Mouse (Mus musculus): ENCODE data around the gene Slc24a2. TPM values are rescaled to one million over a fixed set of nuclear protein-coding genes. Genes with fewer than 3 reads are reported as not detected.

Gene Slc24a2
- polyA plus RNA-seq, 2 experiments from 2014 or later: 0.19 TPM; not detected in 1

DNA sequence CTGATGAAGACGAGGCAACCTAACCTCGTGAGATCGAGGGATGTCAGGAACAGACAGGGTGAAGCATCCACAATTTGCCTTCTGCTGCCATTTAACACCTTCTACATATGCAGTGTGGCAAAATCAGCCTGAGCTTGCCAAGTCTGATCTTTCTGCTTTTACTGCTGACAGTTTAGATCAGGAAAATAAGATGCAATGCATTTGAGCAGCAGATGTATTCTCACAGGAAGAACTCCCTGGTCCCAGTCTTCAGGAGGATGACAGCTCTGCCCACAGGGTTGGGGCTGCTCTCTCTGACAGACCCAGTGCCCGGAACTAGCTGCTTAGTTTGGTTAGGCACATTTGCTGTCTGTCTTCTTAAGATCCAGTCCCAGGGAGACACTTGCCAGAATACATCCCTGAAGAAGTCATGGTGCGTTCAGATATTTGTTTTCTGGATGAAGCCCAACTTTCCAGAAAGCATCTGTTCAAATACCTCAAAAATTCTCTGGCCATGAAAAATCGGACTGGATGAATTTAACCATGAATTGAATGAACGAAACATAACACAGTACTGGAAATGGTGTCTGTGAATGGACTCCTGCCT is 188.8 kb downstream of the Slc24a2 start:
- no peak for ATAC-seq

DNA sequence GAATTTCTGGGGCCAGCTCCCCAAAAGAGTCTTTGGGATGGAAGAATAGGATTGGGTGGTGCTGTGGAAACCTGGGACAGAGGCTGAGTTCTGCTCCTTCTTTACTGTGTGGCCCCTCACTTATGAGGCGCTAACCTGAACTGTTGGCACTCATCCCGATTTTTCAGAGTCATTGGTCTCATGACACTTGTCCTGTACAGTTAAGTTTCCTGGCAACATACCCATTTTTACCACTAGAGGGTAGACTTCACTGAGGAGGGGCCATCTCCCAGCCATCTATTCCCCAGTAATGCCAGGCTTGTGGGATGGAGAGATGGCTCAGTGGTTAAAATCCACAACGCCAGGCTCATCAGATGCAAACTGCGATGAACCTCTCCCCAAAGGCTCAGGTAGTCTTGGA is 192.7 kb downstream of the Slc24a2 start:
- ATAC-seq: no peak

DNA sequence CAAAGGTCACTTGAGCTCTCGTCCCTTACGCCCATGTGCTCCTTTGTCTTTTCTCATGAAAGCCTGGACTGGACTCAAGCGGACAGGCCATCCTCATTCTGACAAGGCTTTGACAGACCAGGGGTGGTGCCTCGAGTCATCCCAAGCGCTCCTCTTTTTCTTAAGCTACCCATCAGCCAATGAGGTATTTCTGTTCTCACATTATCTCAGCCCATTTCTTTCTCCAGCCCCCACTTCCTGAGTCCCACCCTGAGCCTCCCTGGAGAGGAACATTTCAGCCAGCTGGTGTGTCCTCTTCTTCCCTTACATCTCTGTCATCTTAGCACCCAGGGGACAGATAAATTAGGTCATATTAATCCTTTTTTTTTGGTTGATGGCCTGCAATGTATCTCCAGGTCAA is 193.8 kb downstream of the Slc24a2 start:
- ATAC-seq: no peak

DNA sequence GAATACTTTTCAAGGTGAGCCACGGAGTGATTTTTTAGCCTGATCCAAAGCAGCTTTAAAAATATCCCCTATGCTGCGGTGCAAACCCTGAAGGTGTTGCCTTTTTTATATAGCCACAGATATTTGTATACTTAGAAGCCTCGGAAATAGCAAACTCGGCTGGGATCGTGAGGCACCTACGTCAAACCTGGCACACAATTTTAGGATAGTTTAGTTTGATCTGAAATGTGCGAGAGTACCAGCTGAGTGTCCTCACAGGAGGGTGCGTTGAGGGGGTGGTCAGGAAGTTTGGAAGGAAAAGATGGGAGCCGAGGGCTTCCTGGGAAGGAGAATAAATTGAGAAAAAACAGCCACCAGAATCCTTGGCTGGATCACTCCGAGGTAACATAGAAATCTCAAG is 194.6 kb downstream of the Slc24a2 start:
- ATAC-seq: no peak

DNA sequence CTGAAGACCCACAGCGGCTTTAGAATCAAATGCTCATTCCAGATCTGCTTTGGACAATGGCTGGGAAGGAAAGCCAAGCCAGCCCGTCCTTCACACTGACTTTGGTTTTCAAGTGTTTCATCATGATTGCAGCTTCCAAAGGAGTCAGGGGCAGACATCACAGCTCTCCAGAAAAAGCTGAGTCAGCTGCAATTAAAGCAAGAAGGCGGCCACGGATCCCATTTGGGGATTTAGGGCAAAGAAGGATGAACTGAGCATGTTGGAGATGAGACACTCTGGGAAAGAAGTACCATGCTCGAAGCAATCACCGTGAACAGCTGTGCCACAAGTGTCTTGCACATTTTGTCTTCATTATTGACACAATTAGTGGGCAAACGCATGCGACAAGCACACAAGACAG is 197.6 kb downstream of the Slc24a2 start:
- no peak for ATAC-seq

DNA sequence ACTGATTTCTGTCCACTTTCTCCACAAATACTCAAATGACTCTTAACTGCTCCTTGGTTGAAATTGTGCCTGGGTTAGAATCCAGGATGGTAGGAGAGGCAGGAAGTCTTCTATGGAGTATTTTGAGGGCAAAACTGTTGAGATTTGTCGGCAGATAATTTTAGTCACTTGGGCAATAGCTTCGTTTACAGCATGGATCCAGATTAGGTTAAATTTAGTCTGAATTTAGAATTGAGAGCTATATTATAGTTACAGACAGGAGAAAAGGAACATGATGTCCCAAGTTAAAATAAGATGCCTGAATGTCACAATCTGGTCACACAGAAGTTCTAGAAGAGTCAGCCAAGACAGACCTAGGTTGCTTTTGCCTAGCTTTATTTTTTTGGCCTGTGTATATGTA is 199.2 kb downstream of the Slc24a2 start:
- no peak for ATAC-seq

DNA sequence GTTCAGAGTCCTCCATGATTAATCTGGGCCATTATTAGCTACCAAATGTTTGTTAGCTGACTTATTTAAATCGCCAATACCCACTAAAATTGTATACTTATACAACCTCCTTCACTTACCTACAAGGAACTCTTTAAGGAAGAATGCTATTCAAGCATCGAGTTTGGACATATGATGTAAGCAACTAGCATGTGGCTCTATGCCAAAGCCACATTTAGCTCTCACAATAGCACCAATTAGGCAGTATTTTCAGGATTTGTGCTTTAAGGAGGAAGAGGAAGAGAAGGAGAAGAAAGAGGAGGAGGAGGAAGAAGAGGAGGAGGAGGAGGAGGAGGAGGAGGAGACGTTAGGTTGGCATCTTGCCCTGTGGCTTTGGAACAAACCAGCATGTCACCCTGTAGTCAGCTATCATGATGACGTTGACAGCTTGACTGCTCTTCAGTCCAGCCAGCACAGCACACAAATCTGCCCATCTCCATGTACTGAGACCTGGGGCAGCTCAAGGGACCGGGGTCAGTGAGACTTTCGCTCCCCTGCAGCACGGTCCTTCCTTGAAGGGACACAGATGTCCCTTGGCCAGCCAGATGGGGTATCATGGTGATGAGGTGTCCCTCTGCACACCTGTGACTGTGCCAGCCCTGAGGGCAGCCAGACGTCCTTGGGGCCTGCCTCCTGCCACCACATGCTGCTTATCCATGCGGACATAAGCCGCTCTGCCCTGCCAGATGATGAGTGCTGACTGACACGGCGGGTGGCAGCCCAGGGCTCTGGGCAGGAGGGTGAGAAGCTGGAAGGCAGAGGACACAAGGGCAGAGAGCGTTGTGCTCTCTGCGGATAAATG is 203.7 kb downstream of the Slc24a2 start:
- ATAC-seq: no peak

DNA sequence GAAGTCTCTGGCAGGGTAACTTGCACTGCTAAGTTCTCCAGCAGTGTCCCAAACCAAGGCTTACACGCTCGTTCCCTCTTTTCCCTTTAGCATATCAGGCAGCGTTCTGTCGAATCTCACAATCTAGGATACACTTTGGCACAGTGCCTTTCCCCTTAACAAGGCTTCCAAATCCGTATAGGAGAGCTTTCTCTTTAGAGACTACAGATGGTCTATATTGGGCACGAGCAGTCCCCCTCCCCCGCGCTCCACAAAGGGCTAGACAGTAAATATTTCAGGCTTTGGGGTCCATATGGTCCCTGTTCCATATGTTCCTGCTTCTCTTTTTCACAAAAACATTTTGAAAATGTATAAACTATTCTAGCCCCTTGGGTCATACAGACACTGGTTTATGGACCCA is 205.7 kb downstream of the Slc24a2 start:
- no peak for ATAC-seq

DNA sequence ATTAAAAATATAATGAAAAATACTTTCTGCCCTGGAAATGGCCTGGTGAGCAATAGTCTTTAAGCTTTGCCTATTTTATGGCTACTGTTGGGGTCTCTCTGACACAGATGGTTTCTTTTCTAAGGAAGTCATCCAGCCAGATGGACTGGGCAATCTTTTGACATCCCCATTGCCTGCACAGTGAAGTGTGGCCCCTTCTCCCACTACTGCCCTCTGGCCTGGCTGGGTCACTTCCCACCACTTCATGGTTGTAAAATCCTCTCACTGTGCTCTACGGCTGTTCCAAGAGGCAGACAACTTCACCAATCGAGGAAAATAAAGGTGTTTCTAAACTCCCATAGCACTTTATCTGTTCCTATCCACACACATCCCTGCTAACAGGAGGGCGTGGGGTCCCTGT is 208.7 kb downstream of the Slc24a2 start:
- no peak for ATAC-seq

DNA sequence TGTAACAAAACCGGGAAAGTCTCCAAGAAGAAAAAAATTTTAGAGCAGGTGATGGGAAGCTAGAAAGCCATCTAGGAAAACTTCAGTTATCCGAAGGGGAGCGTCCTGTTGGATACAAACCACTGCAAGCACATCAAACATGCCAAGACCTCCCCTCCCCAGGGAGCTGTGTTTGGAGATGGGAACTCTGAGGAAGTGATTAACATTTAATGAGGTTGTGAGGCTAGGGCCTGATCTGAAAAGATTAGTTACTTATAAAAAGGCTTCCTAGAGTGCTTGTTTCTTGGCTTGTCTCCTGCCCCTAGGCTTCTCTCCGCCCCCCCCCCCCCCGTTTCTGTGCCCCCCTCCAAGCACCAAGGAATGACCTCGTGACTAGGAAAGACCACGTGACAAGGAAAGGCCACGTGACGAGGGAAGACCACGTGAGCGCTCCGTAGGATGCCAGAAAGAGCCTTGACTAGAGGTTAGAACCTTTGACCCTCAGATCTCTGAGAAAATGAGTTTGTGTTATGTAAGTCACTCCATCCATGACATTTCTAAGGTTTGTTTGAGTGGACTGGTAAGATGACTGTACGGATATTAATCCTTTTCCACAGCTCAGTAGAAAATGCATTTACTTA is 210.7 kb downstream of the Slc24a2 start:
- no peak for ATAC-seq

DNA sequence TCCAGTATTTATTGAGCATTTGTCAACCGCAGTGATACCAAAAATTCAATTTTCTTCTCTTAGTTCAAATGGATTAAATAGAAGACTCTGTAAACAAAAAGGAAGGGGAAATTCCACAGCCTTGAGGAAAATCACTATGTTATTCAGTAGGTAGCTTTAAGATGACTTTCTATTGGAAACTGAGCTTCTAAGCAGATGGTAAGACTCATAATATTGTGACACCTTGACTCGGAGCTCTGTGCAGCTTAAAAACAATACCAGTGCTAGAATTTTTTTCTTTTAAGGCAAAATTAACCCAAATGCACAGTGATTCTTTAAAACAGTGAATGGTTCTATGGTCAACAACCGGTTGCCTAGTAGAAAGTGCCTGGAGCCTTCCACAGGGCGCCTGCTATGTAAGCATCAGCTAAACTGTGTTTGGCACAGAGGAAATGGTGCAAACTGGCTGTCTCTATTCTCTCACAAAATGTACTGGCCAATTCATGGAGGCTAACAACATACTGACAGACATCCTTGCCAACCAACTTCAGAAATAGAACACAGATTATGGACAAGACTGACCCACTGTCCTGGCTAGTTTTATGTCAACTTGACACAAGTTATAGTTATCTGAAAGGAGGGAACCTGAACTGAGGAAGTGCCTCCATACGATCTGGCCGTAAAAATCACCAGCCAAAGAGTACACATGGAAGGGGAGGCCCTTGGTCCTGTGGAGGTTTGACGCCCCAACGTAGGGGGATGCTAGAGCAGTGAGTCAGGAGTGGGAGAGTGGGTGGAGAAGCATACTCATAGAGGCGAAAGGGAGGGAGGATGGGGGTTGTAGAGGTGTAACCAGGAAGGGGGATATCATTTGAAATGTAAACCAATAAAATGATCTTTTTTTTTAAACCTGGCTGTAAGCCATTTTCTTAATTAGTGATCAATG is 211.9 kb downstream of the Slc24a2 start:
- ATAC-seq: no peak

DNA sequence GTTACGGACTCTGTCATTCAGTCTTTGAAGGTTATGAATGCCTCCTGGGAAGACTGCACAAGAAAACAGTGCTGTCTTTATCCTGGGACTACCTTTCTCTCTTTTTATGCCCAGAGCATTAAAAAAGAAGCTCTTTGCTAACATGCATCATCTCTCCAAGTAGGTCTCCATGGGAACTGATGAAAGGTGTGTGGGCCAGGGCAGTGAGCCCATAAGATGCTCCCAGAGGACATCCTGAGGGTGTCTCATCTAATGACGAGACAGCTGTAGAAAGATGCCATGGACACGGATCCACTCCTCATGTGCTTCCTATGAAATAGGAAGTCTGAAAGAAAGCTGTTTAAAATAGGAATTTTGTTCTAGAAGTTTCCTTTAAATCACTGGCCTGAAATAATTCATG is 212.8 kb downstream of the Slc24a2 start:
- ATAC-seq: no peak

DNA sequence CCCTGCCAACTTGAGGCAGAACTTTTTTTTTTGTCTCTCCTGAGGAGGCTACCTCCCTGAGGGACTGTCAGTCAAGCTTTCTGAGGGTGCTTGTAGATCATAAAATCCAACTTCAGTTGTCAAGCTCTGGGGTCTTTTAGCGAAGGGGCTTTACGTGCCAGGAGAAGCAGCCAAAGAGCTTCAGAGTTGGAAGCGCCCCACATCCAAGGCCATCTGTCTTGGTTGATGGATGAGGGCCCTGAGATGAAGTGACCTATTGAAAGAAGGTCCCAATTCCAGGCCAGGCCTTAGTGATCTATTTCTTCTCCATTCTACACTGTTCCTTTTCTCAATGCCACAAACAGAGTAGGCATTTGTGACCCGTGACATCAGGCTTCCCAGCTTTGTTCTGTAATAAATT is 214.5 kb downstream of the Slc24a2 start:
- ATAC-seq: no peak

DNA sequence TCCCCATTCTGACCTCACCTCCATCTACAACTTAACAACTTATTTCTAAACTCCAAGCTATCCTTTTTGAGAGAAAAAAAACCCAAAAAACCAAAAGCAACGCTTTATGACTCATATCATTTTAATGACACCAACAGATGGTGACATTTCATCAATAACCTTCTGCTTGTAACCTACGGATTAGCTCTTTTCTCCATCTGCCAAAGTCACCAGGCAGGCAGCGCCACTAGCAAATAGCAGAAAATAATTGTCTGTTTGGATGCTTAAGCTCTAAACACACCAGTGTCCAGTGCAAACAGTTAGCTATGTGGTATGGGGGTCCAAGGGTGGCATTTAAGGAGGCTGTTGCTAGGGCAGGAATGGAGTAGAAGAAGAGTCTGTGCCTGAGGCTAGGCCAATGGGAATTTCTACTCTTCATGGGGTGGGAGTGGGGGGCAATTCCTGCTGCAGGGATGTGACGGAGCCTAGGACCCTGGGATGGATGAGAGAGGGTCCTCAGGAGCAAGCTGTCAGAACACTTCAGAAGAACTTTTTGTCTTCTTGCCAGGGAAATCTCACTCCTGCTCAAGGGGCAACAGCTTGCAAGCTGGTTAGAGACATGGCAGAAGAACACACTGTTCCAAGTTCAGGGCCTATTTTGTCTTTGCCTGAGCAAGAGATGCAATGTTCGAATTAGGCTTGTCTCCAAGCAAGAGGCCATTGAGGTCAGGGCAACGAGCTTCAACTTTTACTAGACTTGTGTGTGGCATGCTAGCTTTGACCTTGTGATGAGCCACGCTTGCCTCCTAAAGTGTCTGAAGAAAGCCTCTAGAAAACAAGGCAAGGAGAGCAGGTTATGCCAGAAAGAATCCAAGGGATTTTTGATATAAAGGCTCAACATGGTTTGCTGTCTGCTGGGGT is 216.3 kb downstream of the Slc24a2 start:
- ATAC-seq: no peak

DNA sequence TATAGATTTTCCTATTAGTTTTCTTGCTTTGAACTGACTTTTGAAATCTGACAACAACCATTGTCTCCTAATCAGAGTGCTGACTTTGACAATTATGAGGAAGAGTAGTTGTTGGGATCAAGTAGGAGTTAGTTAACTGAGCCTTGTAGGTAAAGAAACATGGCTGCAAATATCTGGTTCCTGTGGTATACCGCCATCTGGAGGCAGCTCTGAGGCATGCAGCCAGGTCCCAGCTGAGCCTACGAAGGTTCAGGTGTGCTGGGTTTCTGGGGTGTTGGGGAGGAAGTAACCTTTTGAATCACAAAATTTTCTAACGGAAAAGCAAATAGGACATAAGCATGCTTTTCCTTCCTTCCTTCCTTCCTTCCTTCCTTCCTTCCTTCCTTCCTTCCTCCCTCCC is 237.8 kb downstream of the Slc24a2 start:
- no peak for ATAC-seq

DNA sequence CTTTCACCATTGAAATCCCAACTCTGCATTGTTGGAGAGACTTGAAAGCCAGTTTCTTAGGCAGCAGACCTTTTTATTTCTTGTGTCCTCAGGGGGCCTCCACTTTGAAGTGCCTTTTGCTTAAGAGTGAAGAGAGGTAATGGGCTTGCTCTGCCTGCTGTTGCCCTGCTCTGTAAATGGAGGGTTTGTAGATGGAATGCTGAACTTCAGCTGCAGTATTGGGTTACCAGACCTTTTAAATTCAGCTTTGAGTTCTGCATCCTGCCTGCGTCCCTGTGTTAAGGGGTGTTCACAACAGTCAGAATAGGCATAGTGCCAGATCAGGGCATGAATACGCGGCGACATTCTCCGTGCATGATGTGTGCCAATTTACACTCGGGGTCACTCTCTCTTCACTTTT is 241.0 kb downstream of the Slc24a2 start:
- no peak for ATAC-seq

DNA sequence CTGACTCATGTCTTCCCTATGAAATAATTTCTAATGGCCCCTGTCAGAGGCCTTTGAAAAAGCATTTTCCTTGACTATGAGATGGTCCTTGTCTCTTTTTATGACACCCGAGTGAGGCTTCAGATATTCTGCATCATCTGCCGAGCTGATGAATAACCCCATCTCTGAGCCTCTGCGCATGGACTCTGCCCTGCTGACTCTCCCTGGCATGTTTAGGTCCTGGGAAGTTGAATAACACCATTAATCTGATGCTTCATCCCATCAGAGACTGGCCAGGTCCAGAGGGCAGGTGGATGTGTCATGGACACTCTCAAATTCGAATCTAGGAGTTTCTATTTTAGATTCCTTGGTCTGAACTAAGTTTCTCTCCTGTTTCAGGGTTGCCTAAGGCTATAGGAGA is 242.4 kb downstream of the Slc24a2 start:
- ATAC-seq: no peak

DNA sequence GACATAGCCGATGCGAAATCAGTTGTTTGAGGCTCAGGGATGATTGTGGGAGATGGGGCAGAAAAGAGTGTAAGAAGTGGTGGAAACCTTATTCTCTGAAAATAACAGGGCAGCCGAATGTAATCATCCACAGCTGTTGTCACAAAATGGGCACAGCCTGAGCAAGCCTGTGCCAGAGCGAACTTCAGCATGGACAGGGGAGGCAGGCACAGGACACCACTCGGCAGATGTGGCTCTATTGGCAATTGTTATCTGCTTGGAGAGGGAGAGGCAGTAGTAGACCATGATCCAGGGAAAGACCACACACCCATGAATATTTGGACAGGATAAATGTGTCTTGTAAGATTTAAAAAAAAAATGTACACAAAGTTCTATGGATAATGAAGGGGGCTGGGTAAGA is 253.0 kb downstream of the Slc24a2 start:
- ATAC-seq: no peak

DNA sequence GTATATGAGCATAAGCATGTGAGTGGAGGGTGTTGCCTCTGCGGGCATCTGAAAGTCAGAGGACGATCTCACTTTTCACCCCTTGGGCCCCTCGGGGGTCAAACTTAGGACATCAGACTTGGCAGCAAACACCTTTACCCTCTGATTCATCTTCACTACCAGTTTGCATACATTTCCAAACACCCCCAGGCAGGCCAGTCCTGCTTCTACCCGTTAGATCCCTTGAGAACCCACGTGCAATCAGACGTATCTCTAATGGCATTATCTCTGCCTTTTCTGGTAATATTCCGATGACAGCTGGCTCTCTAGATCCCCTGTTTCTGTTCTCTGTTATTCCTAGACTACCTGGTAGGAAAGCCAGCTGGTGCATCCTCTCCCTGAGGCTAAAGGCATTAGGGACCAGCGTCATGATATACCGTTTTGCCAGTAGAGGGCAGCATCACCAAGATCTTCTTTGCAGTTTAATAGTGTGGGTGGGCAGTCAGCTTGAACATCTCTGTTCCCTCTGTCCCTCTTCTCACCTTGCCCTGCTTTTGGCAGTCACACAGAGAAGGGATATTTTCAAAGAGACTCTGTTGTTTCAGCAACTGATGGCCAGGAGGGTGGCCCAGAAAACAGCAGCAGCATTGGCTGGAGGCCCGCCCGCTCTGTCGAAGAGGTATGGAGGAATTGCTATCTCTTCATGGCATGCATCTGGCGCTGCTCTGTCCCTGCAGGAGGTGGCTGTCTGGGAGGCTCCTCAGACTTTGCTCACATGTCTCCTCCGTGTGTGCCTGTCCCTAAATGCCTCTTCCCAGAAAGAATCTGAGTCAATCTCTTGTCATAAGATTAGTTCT is 272.5 kb downstream of the Slc24a2 start:
- ATAC-seq: no peak

DNA sequence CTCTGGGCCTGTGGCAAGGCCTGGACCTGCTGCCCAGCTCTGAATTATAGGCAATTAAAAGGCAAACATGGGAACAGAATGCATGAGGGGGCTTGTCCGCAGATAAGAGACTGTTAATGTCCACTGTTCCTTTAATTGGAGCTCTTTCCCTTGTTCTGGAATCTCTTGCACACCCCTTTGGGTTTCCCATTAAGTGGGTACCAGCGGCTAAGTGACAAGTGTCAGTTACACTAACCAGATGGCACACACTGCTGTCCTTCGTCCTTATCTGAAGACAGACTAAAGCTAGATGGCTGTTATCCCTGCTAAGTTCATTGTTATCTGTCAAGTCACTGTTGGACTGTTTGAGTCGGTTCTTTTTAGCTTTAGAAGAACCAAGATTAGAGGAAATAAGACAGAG is 274.8 kb downstream of the Slc24a2 start:
- ATAC-seq: no peak

DNA sequence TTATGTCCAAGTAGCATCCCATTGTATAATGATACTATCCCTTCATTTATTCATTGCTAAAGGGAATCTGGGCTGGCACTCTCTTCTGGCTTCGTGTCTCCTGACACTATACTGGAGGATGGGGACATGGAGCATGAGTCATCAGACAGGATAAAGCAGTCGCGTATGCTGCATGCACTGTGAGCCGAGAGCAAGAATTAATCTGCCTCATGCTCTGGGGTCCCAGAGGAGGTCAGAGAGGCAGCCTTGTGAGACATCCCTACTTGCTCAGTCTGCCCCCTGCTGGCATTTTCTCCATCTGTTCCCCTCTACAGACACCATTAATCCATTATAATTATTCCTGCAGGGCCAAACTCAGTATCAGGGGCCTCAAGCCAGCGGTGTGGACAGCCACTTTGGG is 276.8 kb downstream of the Slc24a2 start:
- ATAC-seq: no peak

All from activated CD4-positive, CD25-positive, alpha-beta regulatory T cell, adult 4 months (primary cell).